Mouse (Mus musculus): Measurements from ENCODE around the gene Susd5.

DNA sequence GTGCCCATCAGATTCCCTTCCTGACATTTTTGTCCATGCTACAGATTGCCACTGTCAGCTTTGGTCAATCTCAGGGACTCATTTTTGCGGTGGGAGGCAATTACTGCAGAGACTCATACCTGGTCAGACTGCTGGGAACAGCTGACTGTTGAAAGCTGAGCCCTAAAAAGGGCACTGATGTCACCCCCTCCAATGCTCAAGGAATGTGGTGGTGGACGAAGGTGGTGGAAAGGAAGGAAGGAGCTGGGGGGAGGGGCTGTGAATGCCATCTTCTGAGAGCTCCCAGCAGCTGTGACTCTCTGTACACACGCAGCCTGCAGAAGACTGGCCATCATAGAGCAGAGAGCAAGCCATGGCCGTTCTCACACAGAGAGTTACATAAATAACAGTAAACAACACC is 34.8 kb upstream of the Susd5 start:
- TF ChIP-seq MAX (IDR thresholded peaks at IDR 0.05) (no peak), CTCF (IDR thresholded peaks at IDR 0.05; ENCODE audit: control insufficient read depth, insufficient read depth, insufficient read length) (no peak), MYOG (IDR thresholded peaks at IDR 0.05; ENCODE audit: control insufficient read depth, extremely low read depth, insufficient read length) (no peak), CEBPB (IDR thresholded peaks at IDR 0.05; ENCODE audit: low read depth) (no peak)
